Mouse (Mus musculus) megakaryocyte, embryonic 14.5 days (primary cell): ENCODE data around the gene Slc24a4.

Source experiments
- FLI1 ChIP-seq: IDR thresholded peaks from 2 replicates; pipeline ENCODE4 v1.6.1; 2012; ENCODE audit warnings: low read length, inconsistent platforms, mixed read lengths
- GATA1 ChIP-seq: IDR thresholded peaks from 3 replicates; pipeline ENCODE4 v1.6.1; 2012; ENCODE audit warnings: mixed read lengths, low read length, inconsistent platforms, borderline replicate concordance

DNA sequence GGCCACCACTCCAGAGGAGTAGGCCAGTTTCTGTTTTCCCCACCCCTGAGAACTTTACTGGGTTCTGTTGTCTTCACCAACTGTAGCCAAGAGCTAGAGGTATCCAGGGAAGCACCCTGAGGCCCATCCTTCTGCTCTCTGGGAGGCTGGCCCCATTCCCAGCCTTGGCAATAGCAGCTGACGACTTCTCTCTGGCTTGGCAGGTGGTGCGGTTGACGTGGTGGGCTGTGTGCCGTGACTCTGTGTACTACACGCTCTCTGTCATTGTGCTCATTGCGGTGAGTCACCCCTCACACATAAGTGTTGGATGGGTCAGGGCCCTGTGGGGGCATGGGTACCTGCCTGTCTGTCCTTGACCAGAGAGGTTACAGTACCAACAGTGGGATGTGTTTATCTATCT is 94.9 kb downstream of the Slc24a4 start:
- TF ChIP-seq GATA1, result no peak
- no peak for TF ChIP-seq FLI1
